Mouse (Mus musculus) c-Kit-positive CD71-positive TER-119-positive erythroid progenitor cells, embryonic 14.5 days (primary cell): Measurements from ENCODE around the gene Larp1.

ENCODE experiments used
- DNase-seq: peaks from one replicate; pipeline ENCODE4 v3.0.0-alpha.2; 2013; ENCODE audit warnings: low spot score

The Larp1 gene

GRCm38 (mm10) chr11:58003126-58003525, 5.7 kb upstream of the Larp1 start:
- DNase-seq, result no peak

GRCm38 (mm10) chr11:58003734-58004133, 5.1 kb upstream of the Larp1 start:
- DNase-seq, result no peak

- DNase-seq, result no peak
Observed at GRCm38 (mm10) chr11:58005110-58005509, 3.8 kb upstream of the Larp1 start.

- no peak for DNase-seq
Observed at GRCm38 (mm10) chr11:58008013-58008412, 851 bp upstream of the Larp1 start.

GRCm38 (mm10) chr11:58008437-58009050, 320 bp upstream of the Larp1 start:
- DNase-seq, result peak; percentile 89

DNA sequence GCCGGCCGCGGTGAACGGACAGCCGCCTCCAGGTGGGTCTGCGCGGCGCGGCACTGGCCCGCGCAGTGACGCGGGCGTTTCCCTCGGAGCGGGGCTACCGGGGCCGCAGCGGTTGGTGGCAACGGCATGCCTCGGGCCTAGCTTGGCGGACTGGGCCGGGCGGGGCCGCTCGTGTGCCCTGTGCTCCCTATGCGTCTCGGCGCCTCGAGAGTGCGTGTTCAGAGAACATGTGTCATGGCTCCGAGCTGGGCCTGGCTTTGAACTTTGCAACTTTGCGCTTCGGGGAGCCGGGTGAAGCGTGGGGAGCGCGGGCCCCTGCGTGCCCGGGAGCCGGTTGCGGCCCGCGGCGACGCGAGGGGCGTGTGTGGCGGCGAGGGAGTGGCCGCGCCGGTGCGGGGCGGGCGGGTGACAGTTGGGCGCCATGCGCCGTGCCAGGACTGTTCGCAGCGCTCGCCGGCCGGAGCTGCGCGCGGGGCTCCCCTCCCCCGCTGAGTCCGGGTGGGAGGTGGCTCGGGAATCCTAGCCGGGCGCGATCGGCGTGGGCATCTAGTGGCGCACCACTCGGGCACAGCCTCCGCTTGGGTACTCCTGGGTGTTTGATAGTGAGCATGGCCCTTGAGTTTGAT, 765 bp downstream of the Larp1 start:
- DNase-seq, result peak; percentile 53

GRCm38 (mm10) chr11:58010226-58010781, 1.4 kb downstream of the Larp1 start:
- DNase-seq, result peak; percentile 65

DNA sequence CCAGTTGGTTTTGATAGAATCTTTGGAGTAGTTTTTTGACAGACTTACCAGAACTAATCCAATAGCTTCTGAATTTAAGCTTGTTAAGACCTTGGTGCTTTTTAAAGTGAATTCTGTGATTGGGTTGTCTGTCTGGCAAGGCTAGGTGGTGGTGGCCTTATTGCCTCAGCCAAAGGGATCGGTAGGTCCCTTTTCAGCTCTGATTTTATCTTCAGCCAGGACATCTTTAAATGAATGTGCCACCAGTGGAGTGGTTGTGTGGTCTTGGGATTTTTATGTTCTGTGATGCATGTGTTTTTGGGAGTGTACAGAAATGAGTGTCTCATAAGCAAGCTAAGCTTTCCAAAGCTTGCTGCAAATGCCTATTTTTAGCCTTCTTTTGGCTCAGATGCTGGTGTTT, 2.1 kb downstream of the Larp1 start:
- DNase-seq, result no peak

- DNase-seq, result no peak
Observed at GRCm38 (mm10) chr11:58011813-58012212, 2.9 kb downstream of the Larp1 start.

- no peak for DNase-seq
Observed at GRCm38 (mm10) chr11:58012674-58013073, 3.8 kb downstream of the Larp1 start.

DNA sequence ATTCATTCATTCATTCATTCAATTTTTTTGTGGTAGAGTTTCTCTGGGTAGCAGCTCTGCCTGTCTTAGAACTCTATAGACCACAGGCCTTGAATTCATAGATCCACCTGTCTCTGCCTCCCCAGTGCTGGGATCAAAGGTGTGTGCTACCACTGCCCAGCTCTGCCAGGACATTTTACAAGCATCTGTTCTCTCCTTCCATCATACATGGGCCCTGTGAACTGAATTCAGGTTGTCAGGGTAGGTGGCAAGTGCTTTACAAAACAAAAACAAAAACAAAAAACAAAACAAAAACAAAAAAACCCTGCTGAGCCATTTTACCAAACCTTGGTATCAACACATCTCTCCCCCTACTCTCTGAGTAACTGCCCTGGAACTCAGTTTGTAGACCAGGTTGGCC, 4.2 kb downstream of the Larp1 start:
- DNase-seq, result no peak

GRCm38 (mm10) chr11:58014604-58015003, 5.7 kb downstream of the Larp1 start:
- DNase-seq, result no peak

- peak; percentile 33 for DNase-seq
Observed at GRCm38 (mm10) chr11:58015339-58015738, 6.5 kb downstream of the Larp1 start.

DNA sequence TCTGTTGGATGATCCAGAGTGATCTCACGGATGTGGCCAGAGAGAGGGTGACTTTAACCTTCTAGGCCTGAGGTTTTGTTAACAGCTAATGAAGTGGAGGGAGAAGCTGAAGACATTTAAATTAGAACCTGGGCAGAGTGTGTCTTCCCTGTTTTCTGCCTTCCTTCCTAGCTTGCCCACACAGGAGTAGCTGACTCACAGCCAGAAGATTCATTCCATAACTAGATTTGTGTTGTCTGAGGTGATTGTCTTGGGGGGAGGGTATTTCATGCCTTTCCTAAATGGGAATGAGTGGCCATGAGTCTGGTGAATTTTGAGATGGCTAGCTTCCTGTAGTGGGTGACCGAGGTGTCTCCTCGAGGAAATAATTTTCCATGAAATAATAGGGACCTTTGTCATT, 7.5 kb downstream of the Larp1 start:
- DNase-seq, result no peak

- no peak for DNase-seq
Observed at GRCm38 (mm10) chr11:58017422-58017821, 8.6 kb downstream of the Larp1 start.

- DNase-seq, result no peak
Observed at GRCm38 (mm10) chr11:58018287-58018686, 9.4 kb downstream of the Larp1 start.

- DNase-seq, result peak; percentile 58
Observed at GRCm38 (mm10) chr11:58018701-58019100, 9.8 kb downstream of the Larp1 start.

DNA sequence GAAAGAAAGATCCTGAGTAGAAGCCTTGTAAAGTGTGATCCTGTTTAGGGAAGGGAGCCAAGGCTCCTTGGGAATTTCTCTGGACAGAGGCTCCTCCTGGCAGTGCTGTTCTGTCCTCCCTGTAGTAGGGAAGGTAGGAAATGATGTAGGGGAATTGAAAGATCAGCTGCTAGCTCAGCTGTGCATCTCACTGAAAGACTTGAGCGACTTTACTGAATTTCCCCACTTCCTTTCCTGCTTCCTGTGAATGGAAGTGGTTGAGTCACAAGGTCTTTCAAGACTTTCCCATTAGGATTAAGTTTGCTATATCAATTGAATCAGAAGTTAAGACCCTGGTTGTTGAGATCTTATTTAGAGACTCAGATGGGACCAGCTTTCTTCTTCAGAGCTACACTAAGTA, 12.2 kb downstream of the Larp1 start:
- no peak for DNase-seq

DNA sequence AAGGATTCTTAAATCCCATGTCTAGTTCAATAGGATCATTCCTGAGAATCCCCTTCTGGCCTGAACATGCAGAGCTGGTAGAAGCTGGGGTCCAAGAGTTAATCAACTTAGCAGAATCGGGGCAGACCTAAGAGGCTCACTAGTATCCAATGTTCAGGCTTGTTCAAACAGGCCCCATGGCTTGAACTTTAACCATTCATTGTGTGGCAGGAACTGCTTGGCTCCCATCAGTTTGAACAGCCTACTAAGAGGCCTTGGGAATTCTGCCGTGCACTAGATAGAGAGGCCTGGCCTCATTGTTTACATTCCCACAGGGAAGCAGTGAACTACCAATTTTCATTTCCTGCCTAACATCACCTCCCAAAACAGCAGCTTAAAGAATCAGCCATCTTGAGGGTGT, 12.8 kb downstream of the Larp1 start:
- DNase-seq, result no peak

GRCm38 (mm10) chr11:58024271-58024670, 15.4 kb downstream of the Larp1 start:
- no peak for DNase-seq

DNA sequence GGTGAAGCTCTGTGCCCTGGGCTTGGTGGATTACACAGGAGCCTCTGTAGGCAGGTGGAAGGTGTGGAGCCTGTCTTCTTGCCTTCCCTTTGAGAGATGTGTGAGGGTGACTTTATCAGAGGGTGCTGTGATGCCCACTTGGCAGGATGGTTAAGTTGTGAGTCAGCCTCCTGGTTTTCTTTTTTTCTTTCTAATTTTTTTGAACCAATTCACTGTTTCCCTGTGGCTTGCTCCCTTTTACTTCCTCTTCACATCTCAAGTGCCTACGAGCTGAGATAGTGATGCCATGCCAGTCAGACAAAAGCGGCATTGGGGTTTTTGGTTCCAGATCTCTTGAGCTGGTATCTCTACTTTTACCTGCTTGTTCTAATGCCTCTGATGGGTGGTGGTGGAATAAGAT, 15.8 kb downstream of the Larp1 start:
- DNase-seq, result no peak

DNA sequence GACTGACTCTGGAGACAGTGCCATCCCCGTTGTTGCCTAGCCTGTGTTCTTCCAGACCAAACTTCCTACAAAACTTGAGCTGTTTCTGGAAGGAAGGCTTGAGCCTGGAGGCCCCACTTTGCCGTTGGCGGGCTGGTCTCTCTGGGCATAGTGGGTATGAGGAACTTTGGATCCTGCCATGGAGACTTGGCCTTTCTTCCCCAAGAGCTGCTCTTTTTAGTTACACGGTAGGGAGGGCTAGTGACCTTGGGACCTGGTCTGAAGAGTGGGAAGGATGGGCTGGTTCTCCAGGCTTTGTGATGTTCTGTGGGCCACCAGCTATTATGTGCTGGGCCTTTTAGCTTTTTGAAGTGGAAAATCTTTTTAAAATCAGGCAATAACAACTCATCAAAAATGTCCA, 17.0 kb downstream of the Larp1 start:
- no peak for DNase-seq

- no peak for DNase-seq
Observed at GRCm38 (mm10) chr11:58026337-58026736, 17.5 kb downstream of the Larp1 start.

GRCm38 (mm10) chr11:58026860-58027259, 18.0 kb downstream of the Larp1 start:
- DNase-seq, result no peak
